Mouse (Mus musculus): ENCODE data around the gene Gm4301. TPM values are rescaled to one million over a fixed set of nuclear protein-coding genes. Genes with fewer than 3 reads are reported as not detected.
"Not testable (repeated sequence)": the region's sequence is repeated elsewhere in the genome, so short reads cannot be mapped to it uniquely, and the experiment has no call there.

Gene Gm4301
- not detected for total RNA-seq (2021)
- long read RNA-seq, experiment 1, result 0 reads
- long read RNA-seq, experiment 2, result 0 reads

DNA sequence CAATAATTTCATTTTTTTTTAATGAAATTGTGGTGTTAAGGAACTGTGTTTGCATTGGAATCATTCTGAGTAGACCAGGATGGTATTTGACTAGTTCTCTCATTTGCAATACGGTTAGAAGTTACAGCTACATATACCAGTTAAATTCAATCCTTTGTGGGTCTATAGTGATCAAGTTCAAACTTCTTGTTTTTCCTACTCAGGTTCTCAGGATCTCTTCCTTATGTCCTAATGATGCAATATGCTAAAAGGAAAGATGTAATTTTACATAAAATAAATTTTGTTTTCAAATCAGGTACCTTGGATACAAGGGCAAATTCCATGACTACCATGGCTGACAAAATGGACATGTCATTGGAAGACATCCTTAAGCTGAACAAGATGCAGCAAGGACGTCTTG lies at the start of gene Gm4301:
Gm4301 (plus strand) TSS at position 301 of the 400 bp plus-strand sequence.
- intact Hi-C loops (cut with DNase I); DNase-seq: not testable (repeated sequence)

DNA sequence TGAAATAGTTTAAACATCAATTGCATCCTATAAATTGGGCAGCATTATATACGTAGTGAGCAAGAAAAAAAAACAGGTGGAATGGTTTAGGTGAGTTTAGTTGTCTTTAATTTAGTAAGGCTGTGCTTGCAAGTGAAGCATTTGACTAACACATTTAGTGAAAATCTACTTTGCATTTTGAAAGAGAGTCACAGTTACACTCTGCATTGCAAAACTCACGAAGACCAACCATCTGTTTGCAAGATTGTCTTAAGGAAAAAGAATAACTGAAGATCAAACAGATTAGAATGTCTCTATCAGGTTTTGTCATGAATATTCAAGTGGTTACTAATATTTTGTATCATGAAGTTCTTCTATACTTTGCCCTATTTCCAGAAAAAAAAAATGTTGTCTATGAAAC lies 39.4 kb upstream of the Gm4301 start:
- intact Hi-C loops (cut with DNase I), result no loop called here

DNA sequence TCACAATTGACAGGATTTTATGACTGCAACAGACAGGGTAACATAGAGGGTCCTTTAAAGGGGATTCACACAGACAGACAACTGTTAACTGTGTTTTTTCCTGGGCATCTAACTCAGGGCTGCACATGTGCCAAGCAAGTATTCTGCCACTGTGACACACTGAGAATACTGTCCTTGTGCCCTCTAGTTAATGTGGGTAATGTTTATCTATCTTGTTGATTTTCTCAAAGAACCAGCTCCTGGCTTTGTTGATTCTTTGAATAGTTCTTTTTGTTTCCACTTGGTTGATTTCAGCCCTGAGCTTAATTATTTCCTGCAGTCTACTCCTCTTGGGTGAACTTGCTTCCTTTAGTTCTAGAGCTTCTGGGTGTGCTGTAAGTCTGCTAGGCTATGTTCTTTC lies 35.4 kb upstream of the Gm4301 start:
- intact Hi-C loops (cut with DNase I); DNase-seq: not testable (repeated sequence)

More for the DNA sequence above, 39.4 kb upstream of the Gm4301 start:
- DNase-seq, result no peak

DNA sequence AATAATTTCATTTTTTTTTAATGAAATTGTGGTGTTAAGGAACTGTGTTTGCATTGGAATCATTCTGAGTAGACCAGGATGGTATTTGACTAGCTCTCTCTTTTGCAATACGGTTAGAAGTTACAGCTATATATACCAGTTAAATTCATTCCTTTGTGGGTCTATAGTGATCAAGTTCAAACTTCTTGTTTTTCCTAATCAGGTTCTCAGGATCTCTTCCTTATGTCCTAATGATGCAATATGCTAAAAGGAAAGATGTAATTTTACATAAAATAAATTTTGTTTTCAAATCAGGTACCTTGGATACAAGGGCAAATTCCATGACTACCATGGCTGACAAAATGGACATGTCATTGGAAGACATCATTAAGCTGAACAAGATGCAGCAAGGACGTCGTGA lies 5.1 kb downstream of the Gm4301 start, which contains the start of gene Gm4302:
Gm4302 (plus strand) TSS at position 301 of the 400 bp plus-strand sequence.
- DNase-seq; intact Hi-C loops (cut with DNase I): not testable (repeated sequence)

DNA sequence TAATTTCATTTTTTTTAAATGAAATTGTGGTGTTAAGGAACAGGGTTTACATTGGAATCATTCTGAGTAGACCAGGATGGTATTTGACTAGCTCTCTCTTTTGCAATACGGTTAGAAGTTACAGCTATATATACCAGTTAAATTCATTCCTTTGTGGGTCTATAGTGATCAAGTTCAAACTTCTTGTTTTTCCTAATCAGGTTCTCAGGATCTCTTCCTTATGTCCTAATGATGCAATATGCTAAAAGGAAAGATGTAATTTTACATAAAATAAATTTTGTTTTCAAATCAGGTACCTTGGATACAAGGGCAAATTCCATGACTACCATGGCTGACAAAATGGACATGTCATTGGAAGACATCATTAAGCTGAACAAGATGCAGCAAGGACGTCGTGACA lies 10.2 kb downstream of the Gm4301 start, which contains the start of gene Gm4303:
Gm4303 (plus strand) TSS at position 301 of the 400 bp plus-strand sequence.
- DNase-seq; intact Hi-C loops (cut with DNase I): not testable (repeated sequence)

DNA sequence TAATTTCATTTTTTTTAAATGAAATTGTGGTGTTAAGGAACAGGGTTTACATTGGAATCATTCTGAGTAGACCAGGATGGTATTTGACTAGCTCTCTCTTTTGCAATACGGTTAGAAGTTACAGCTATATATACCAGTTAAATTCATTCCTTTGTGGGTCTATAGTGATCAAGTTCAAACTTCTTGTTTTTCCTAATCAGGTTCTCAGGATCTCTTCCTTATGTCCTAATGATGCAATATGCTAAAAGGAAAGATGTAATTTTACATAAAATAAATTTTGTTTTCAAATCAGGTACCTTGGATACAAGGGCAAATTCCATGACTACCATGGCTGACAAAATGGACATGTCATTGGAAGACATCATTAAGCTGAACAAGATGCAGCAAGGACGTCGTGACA lies 15.3 kb downstream of the Gm4301 start, which contains the start of gene Gm4305:
Gm4305 (plus strand) TSS at position 301 of the 400 bp plus-strand sequence.
- intact Hi-C loops (cut with DNase I); DNase-seq: not testable (repeated sequence)

DNA sequence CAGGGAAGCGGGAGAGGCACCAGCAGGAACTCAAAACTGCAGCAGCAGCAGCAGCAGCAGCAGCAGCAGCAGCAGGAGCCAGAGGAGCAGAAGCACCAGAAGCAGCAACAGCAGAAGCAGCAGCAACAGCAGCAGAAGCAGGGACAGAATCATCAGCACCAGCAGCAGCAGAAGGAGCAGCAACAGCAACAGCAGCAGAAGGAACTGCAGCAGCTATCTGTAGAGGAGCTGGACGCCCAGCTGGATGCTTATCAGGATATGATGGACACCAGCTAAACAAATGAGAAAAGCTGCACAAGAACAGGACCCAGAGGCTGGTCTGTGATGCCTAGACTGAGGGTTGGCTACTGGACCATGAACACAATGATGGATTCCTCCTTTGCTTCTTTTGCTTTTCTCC lies 21.4 kb downstream of the Gm4301 start:
- peak; percentile 2 to 9 for DNase-seq
- intact Hi-C loops (cut with DNase I), result not testable (repeated sequence)

DNA sequence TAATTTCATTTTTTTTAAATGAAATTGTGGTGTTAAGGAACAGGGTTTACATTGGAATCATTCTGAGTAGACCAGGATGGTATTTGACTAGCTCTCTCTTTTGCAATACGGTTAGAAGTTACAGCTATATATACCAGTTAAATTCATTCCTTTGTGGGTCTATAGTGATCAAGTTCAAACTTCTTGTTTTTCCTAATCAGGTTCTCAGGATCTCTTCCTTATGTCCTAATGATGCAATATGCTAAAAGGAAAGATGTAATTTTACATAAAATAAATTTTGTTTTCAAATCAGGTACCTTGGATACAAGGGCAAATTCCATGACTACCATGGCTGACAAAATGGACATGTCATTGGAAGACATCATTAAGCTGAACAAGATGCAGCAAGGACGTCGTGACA lies 25.6 kb downstream of the Gm4301 start, which contains the start of gene Gm4307:
Gm4307 (plus strand) TSS at position 301 of the 400 bp plus-strand sequence.
- intact Hi-C loops (cut with DNase I), result not testable (repeated sequence)

DNA sequence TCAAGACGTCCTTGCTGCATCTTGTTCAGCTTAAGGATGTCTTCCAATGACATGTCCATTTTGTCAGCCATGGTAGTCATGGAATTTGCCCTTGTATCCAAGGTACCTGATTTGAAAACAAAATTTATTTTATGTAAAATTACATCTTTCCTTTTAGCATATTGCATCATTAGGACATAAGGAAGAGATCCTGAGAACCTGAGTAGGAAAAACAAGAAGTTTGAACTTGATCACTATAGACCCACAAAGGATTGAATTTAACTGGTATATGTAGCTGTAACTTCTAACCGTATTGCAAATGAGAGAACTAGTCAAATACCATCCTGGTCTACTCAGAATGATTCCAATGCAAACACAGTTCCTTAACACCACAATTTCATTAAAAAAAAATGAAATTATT lies 47.0 kb downstream of the Gm4301 start, which contains the start of gene Gm4312:
Gm4312 (minus strand) TSS at position 101 of the 400 bp plus-strand sequence.
- DNase-seq; intact Hi-C loops (cut with DNase I): not testable (repeated sequence)

More for the DNA sequence above, 25.6 kb downstream of the Gm4301 start, which contains the start of gene Gm4307:
- not testable (repeated sequence) for DNase-seq

Other genes with a start within 250 kb of the Gm4301 start
- gene Gm4302, start 5.2 kb downstream of the Gm4301 start, total RNA-seq (2021), result not detected
- gene Gm4303, start 10.3 kb downstream of the Gm4301 start, total RNA-seq (2021), result not detected
- gene Gm4305, start 15.4 kb downstream of the Gm4301 start, total RNA-seq (2021), result not detected
- not detected for gene Gm4307, start 25.7 kb downstream of the Gm4301 start, total RNA-seq (2021)
- gene Gm4312, start 46.9 kb downstream of the Gm4301 start, total RNA-seq (2021), result not detected
- gene Tmtc3, start 151.7 kb downstream of the Gm4301 start, total RNA-seq (2021), result 10 to 100 TPM; 13.8 to 17.6 TPM
- gene Cep290, start 151.9 kb downstream of the Gm4301 start, total RNA-seq (2021), result 1 to 10 TPM; 3.3 to 3.7 TPM